26 mouse cellular contexts compared by ENCODE assay signal in genomic region chr4:88644359-88644758, GRCm38 (mm10). TPM values are rescaled to one million over a fixed set of nuclear protein-coding genes. Genes with fewer than 3 reads are reported as not detected.
DNase-seq lines count a peak whose midpoint lies in the region; TF ChIP-seq lines count a peak whose summit lies in the region.
"Had no signal": no experiment of that assay in that cellular context is flagged by ENCODE, and none has a peak within 500 bp of the region (broad histone marks: within the 10 kb centered on the region; RNA-seq: fewer than 3 reads in every experiment).

Ifna13 (minus strand) TSS chr4:88644459.

- H3K4me3 ChIP-seq in ES-Bruce4 (ENCODE audit: low read depth, low read length): no peak within 1 kb of the TSS
- no peak within 1 kb of the TSS for H3K4me3 ChIP-seq in lung, adult 2 months (replicated peaks; ENCODE audit: extremely low read depth, low read depth, low read length)
- H3K4me3 ChIP-seq: embryonic facial prominence, embryonic 10.5 days; embryonic facial prominence, embryonic 12.5 days; forebrain, embryonic 13.5 days; forebrain, embryonic 15.5 days had no signal

- TF ChIP-seq CTCF in ES-Bruce4 (IDR thresholded peaks at IDR 0.05; ENCODE audit: low read depth, low read length): no peak
- TF ChIP-seq CTCF in lung, adult 2 months (IDR thresholded peaks at IDR 0.05; ENCODE audit: insufficient read depth, low read length): no peak

- no peak for TF ChIP-seq EP300 in ES-Bruce4 (IDR thresholded peaks at IDR 0.05; ENCODE audit: insufficient read depth, low read depth, low read length)

- DNase-seq in 416B (ENCODE audit: low read depth) (peak; percentile 5), A20 (ENCODE audit: low read depth, low spot score) (peak; percentile 5), MEL-GATA-1-ER (ENCODE audit: extremely low read depth, low read depth) (peak; percentile 18)
- no peak for DNase-seq in gastrocnemius, postnatal 25 days
- no peak for DNase-seq in heart, adult 9 months (ENCODE audit: low spot score in 2 of 2)
- DNase-seq in lung, adult 2 months: no peak
- DNase-seq: adrenal gland, adult 8-10 months; adrenal gland, postnatal 14 days; adrenal gland, postnatal 36 days; cerebellum, adult 11-12 months; cerebellum, adult 2 months; cerebellum, adult 9-10 months; cerebellum, postnatal 10 days; cerebellum, postnatal 25 days; forebrain, postnatal 0 days had no signal

- no peaks in the 10 kb centered on the region; the same call in 1 of the 2 replicates for H3K27me3 ChIP-seq in ES-Bruce4 (ENCODE audit: control insufficient read depth, insufficient read depth, low read length, poor library complexity, severe bottlenecking)
- H3K27me3 ChIP-seq: embryonic facial prominence, embryonic 12.5 days; forebrain, embryonic 13.5 days; forebrain, embryonic 15.5 days had no signal

- WGBS in lung, adult 2 months: 31% methylated on average over 2 of the region's 2 CpGs

- peak within 1 kb of the TSS; percentile 41; the same call in 1 of the 2 replicates for H3K27ac ChIP-seq in ES-Bruce4 (ENCODE audit: insufficient read depth, low read length)
- H3K27ac ChIP-seq: embryonic facial prominence, embryonic 10.5 days; embryonic facial prominence, embryonic 12.5 days; forebrain, embryonic 13.5 days; forebrain, embryonic 15.5 days had no signal

- no peak within 1 kb of the TSS for H3K9ac ChIP-seq in ES-Bruce4 (ENCODE audit: low read depth, poor library complexity, severe bottlenecking)
- H3K9ac ChIP-seq: embryonic facial prominence, embryonic 12.5 days; forebrain, embryonic 13.5 days; forebrain, embryonic 15.5 days; forebrain, postnatal 0 days had no signal

- H3K36me3 ChIP-seq in ES-Bruce4 (ENCODE audit: control insufficient read depth, insufficient read depth, low read length, poor library complexity, severe bottlenecking): no peaks in the 10 kb centered on the region
- H3K36me3 ChIP-seq: embryonic facial prominence, embryonic 10.5 days; embryonic facial prominence, embryonic 12.5 days; forebrain, embryonic 15.5 days had no signal

- no peak for TF ChIP-seq POLR2A in ES-Bruce4 (IDR thresholded peaks at IDR 0.05; ENCODE audit: insufficient read depth, low read length)
- TF ChIP-seq POLR2A in lung, adult 2 months (IDR thresholded peaks at IDR 0.05; ENCODE audit: borderline replicate concordance, extremely low read depth, low read depth, low read length): no peak

- peaks cover 11% of the 10 kb centered on the region for H3K9me3 ChIP-seq in ES-Bruce4 (replicated peaks; ENCODE audit: control insufficient read depth, insufficient read depth, low read length, poor library complexity, severe bottlenecking)
- H3K9me3 ChIP-seq: embryonic facial prominence, embryonic 10.5 days; embryonic facial prominence, embryonic 12.5 days; forebrain, embryonic 13.5 days; forebrain, embryonic 15.5 days had no signal

- H3K4me1 ChIP-seq in ES-Bruce4 (ENCODE audit: control insufficient read depth, insufficient read depth, low read length): no peaks in the 10 kb centered on the region
- H3K4me1 ChIP-seq in lung, adult 2 months (ENCODE audit: control insufficient read depth, insufficient read depth, low read length): no peaks in the 10 kb centered on the region
- H3K4me1 ChIP-seq: embryonic facial prominence, embryonic 10.5 days; embryonic facial prominence, embryonic 12.5 days; forebrain, embryonic 13.5 days; forebrain, embryonic 15.5 days had no signal

RNA-seq across cellular contexts. Expression of gene Ifna13, which starts in this region (rescaled TPM):
- not detected in 2 replicates for polyA plus RNA-seq in ES-Bruce4 (2011; ENCODE audit: insufficient read depth, insufficient read length, low read depth, missing spikeins)
- total RNA-seq in gastrocnemius, postnatal 25 days (2021): not detected
- polyA plus RNA-seq in lung, adult 2 months (2012; rRNA removed): not detected in 2 replicates
- total RNA-seq: adrenal gland, adult 18-20 months; adrenal gland, adult 8-10 months; adrenal gland, postnatal 14 days; adrenal gland, postnatal 36 days; ES-E14; forebrain, postnatal 0 days had no signal
- polyA plus RNA-seq: C2C12; cerebellum, adult 2 months; cortical plate, adult 2 months; embryonic facial prominence, embryonic 10.5 days; embryonic facial prominence, embryonic 12.5 days; embryonic facial prominence, embryonic 14.5 days; forebrain, embryonic 11.5 days; forebrain, embryonic 13.5 days; forebrain, embryonic 15.5 days; forebrain, postnatal 0 days had no signal

Comparison
In these comparisons a context has a peak if more than half of its experiments do, and no peak if none do; other contexts are left out.
1. DNase-seq: peak in 416B (single experiment), A20 (single experiment) and MEL-GATA-1-ER (single experiment); none in gastrocnemius, postnatal 25 days (single experiment), heart, adult 9 months (0 of 2) and lung, adult 2 months (single experiment).